Mouse (Mus musculus) urinary bladder, postnatal 36 days (tissue): ENCODE data around the gene Dtx3l.
"Not testable (repeated sequence)": the region's sequence is repeated elsewhere in the genome, so short reads cannot be mapped to it uniquely, and the experiment has no call there.

Experiments used
- DNase-seq, 2 experiments: peaks; one replicate each; pipeline ENCODE4 v3.0.0; 2022; ENCODE audit warnings: low spot score in 2 of 2, mixed read lengths in 1 of 2

The Dtx3l gene

GRCm38 (mm10) chr16:35938211-35939151 lies at the start of gene Dtx3l, which contains the start of gene Parp9:
Dtx3l (minus strand) TSS chr16:35939151.
Parp9 (plus strand) TSS chr16:35938470.
- DNase-seq: peak; percentile 56 to 61

- DNase-seq: no peak
Observed at GRCm38 (mm10) chr16:35987930-35988329, 49.0 kb upstream of the Dtx3l start.

GRCm38 (mm10) chr16:35984471-35984870 lies 45.5 kb upstream of the Dtx3l start:
- no peak for DNase-seq

- DNase-seq: peak; percentile 39 to 59
Observed at GRCm38 (mm10) chr16:35983517-35984101, 44.7 kb upstream of the Dtx3l start.

GRCm38 (mm10) chr16:35982902-35983516 lies 44.1 kb upstream of the Dtx3l start:
- peak; percentile 84 to 90 for DNase-seq

GRCm38 (mm10) chr16:35982506-35982901 lies 43.6 kb upstream of the Dtx3l start:
- DNase-seq: no peak

GRCm38 (mm10) chr16:35981363-35981821 lies 42.4 kb upstream of the Dtx3l start:
- DNase-seq: peak; percentile 100

GRCm38 (mm10) chr16:35978450-35978849 lies 39.5 kb upstream of the Dtx3l start, which contains the start of gene Kpna1:
Kpna1 (plus strand) TSS chr16:35978750.
- not testable (repeated sequence) for DNase-seq

- DNase-seq: no peak
Observed at GRCm38 (mm10) chr16:35974021-35974420, 35.1 kb upstream of the Dtx3l start.

GRCm38 (mm10) chr16:35968149-35968548 lies 29.2 kb upstream of the Dtx3l start:
- DNase-seq: no peak

- no peak for DNase-seq
Observed at GRCm38 (mm10) chr16:35967319-35967718, 28.4 kb upstream of the Dtx3l start.

GRCm38 (mm10) chr16:35966411-35967115 lies 27.6 kb upstream of the Dtx3l start:
- DNase-seq: no peak

- DNase-seq: not testable (repeated sequence)
Observed at GRCm38 (mm10) chr16:35965991-35966390, 27.0 kb upstream of the Dtx3l start.

GRCm38 (mm10) chr16:35952628-35953130 lies 13.7 kb upstream of the Dtx3l start:
- no peak for DNase-seq

GRCm38 (mm10) chr16:35951216-35951615 lies 12.3 kb upstream of the Dtx3l start:
- DNase-seq: no peak

- peak in 1 of 2 experiments; percentile 27 for DNase-seq
Observed at GRCm38 (mm10) chr16:35949264-35949663, 10.3 kb upstream of the Dtx3l start.

- no peak for DNase-seq
Observed at GRCm38 (mm10) chr16:35941382-35941781, 2.4 kb upstream of the Dtx3l start.

- peak; percentile 83 to 90 for DNase-seq
Observed at GRCm38 (mm10) chr16:35939690-35940089, 739 bp upstream of the Dtx3l start.

- DNase-seq: no peak
Observed at GRCm38 (mm10) chr16:35939261-35939660, 310 bp upstream of the Dtx3l start.

GRCm38 (mm10) chr16:35933181-35933580 lies 5.8 kb downstream of the Dtx3l start:
- DNase-seq: no peak
